Mouse (Mus musculus): Measurements from ENCODE around the gene Zbtb43. TPM values are rescaled to one million over a fixed set of nuclear protein-coding genes. Genes with fewer than 3 reads are reported as not detected.
A peak's percentile ranks its signal among the peaks of the same experiment; 100 is the strongest.

Gene Zbtb43
- polyA plus RNA-seq, 1 experiment from 2014 or later = 17.8 TPM

DNA sequence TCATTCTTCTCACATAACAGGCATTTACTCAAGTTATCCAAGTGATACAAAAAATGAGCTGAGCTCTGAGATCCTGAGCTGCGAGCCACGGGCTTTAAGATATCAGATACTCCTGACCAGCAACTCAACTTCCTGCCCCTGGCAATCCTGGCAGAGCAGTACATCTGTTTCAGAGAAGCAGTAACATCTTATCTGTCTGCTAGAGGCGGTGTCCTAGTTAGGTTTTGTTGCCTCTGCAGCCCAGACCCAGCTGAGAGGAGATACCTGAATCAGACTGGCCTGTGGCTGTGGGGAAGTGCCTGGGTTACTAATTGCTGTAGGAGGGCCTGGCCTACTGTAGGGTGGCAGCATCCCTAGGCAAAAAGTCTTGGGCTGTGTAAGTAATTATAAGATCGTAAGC is 8.7 kb downstream of the Zbtb43 start:
- H3K27ac ChIP-seq (ENCODE audit: low read length) = no peak overlapping the region
- H3K9ac ChIP-seq (ENCODE audit: low read length) = no peak overlapping the region
- WGBS = 82% methylated on average over 4 of the region's 4 CpGs
- ATAC-seq (ENCODE audit: low read depth) = no peak
- H3K4me1 ChIP-seq (replicated peaks; ENCODE audit: control insufficient read depth, insufficient read depth, low read length) = peaks cover 5% of the 10 kb centered on the region; the same call in 1 of the 2 replicates
- no peaks in the 10 kb centered on the region for H3K27me3 ChIP-seq (ENCODE audit: control insufficient read depth, insufficient read depth, low read depth, low read length)
- H3K4me3 ChIP-seq (ENCODE audit: low read length) = no peak overlapping the region
- H3K4me2 ChIP-seq (ENCODE audit: low read depth, low read length) = no peak overlapping the region
- no peaks in the 10 kb centered on the region for H3K9me3 ChIP-seq (ENCODE audit: control insufficient read depth, low read length)
- peaks cover 22% of the 10 kb centered on the region for H3K36me3 ChIP-seq (ENCODE audit: control insufficient read depth, insufficient read depth, low read length)

GRCm38 (mm10) chr2:33456696-33457095 is 11.7 kb downstream of the Zbtb43 start:
- 71% methylated on average over 3 of the region's 3 CpGs for WGBS
- Histone ChIP-seq H3K4me3 (ENCODE audit: low read length) (no peak overlapping the region), H3K4me1 (replicated peaks; ENCODE audit: control insufficient read depth, insufficient read depth, low read length) (peaks cover 5% of the 10 kb centered on the region; the same call in 1 of the 2 replicates), H3K9ac (ENCODE audit: low read length) (no peak overlapping the region), H3K9me3 (ENCODE audit: control insufficient read depth, low read length) (no peaks in the 10 kb centered on the region), H3K4me2 (ENCODE audit: low read depth, low read length) (no peak overlapping the region), H3K27me3 (ENCODE audit: control insufficient read depth, insufficient read depth, low read depth, low read length) (no peaks in the 10 kb centered on the region), H3K36me3 (ENCODE audit: control insufficient read depth, insufficient read depth, low read length) (peaks cover 16% of the 10 kb centered on the region), H3K27ac (ENCODE audit: low read length) (no peak overlapping the region)
- no peak for ATAC-seq (ENCODE audit: low read depth)

DNA sequence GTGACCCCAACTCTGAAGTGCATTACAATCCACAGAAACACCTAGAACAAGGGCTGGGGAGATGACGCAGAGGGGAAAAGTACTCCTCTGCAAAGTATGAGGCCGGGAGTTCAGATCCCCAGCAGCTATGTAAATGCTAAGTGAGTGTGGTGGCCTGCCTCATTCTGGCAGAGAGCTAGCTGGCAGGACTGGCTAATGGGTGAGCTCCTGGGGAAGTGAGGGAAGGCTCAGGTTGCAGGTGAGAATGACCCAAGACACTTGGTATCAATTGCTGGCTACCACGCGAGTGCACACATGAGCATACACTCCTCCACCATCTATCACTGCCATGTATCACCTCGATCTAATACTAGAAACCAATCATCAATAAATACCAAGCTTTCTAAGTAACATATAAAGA is 12.1 kb downstream of the Zbtb43 start:
- Histone ChIP-seq H3K36me3 (ENCODE audit: control insufficient read depth, insufficient read depth, low read length) (peaks cover 14% of the 10 kb centered on the region), H3K9me3 (ENCODE audit: control insufficient read depth, low read length) (no peaks in the 10 kb centered on the region), H3K4me2 (ENCODE audit: low read depth, low read length) (no peak overlapping the region), H3K4me3 (ENCODE audit: low read length) (no peak overlapping the region), H3K9ac (ENCODE audit: low read length) (no peak overlapping the region), H3K4me1 (replicated peaks; ENCODE audit: control insufficient read depth, insufficient read depth, low read length) (peaks cover 6% of the 10 kb centered on the region), H3K27ac (ENCODE audit: low read length) (no peak overlapping the region), H3K27me3 (ENCODE audit: control insufficient read depth, insufficient read depth, low read depth, low read length) (no peaks in the 10 kb centered on the region)
- 87% methylated on average over 5 of the region's 5 CpGs for WGBS
- ATAC-seq (ENCODE audit: low read depth) = no peak

DNA sequence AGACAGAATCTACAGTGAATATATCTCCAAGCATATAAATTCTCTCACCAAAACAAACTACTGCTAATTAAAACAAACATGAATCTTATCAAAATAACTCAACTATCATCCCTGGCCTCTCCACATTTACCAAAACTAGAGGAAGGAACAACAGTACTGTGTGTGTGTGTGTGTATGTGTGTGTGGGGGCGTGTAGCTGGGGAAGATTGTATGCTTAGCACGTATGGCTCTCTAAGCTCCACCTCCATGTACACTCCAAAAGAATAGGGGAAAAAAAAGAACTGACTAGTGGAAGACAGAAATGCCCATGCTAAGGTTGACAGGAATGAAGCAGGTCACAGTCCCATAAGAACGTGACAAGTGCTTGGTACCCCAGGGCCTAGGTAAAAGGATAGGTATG is 13.0 kb downstream of the Zbtb43 start:
- Histone ChIP-seq H3K27ac (ENCODE audit: low read length) (no peak overlapping the region), H3K27me3 (ENCODE audit: control insufficient read depth, insufficient read depth, low read depth, low read length) (no peaks in the 10 kb centered on the region), H3K4me3 (ENCODE audit: low read length) (no peak overlapping the region), H3K4me2 (ENCODE audit: low read depth, low read length) (no peak overlapping the region), H3K9me3 (ENCODE audit: control insufficient read depth, low read length) (no peaks in the 10 kb centered on the region), H3K9ac (ENCODE audit: low read length) (no peak overlapping the region), H3K4me1 (replicated peaks; ENCODE audit: control insufficient read depth, insufficient read depth, low read length) (peaks cover 9% of the 10 kb centered on the region), H3K36me3 (ENCODE audit: control insufficient read depth, insufficient read depth, low read length) (peaks cover 16% of the 10 kb centered on the region)
- ATAC-seq (ENCODE audit: low read depth) = no peak
- whole genome bisulfite sequencing = 60% methylated on average over 3 of the region's 3 CpGs

- H3K27me3 ChIP-seq (ENCODE audit: control insufficient read depth, insufficient read depth, low read depth, low read length) = no peaks in the 10 kb centered on the region
- no peak overlapping the region for H3K4me3 ChIP-seq (ENCODE audit: low read length)
- WGBS = 84% methylated on average over 8 of the region's 8 CpGs
- H3K4me2 ChIP-seq (ENCODE audit: low read depth, low read length) = no peak overlapping the region
- no peak for ATAC-seq (ENCODE audit: low read depth)
- peaks cover 9% of the 10 kb centered on the region for H3K4me1 ChIP-seq (replicated peaks; ENCODE audit: control insufficient read depth, insufficient read depth, low read length)
- peaks cover 12% of the 10 kb centered on the region for H3K36me3 ChIP-seq (ENCODE audit: control insufficient read depth, insufficient read depth, low read length)
- H3K27ac ChIP-seq (ENCODE audit: low read length) = no peak overlapping the region
- H3K9me3 ChIP-seq (ENCODE audit: control insufficient read depth, low read length) = no peaks in the 10 kb centered on the region
- no peak overlapping the region for H3K9ac ChIP-seq (ENCODE audit: low read length)
Observed at GRCm38 (mm10) chr2:33454816-33455215, 13.5 kb downstream of the Zbtb43 start.

- Histone ChIP-seq H3K4me3 (ENCODE audit: low read length) (no peak overlapping the region), H3K4me2 (ENCODE audit: low read depth, low read length) (no peak overlapping the region), H3K27ac (ENCODE audit: low read length) (no peak overlapping the region), H3K36me3 (ENCODE audit: control insufficient read depth, insufficient read depth, low read length) (peaks cover 13% of the 10 kb centered on the region), H3K4me1 (replicated peaks; ENCODE audit: control insufficient read depth, insufficient read depth, low read length) (peaks cover 9% of the 10 kb centered on the region), H3K9me3 (ENCODE audit: control insufficient read depth, low read length) (no peaks in the 10 kb centered on the region), H3K9ac (ENCODE audit: low read length) (no peak overlapping the region), H3K27me3 (ENCODE audit: control insufficient read depth, insufficient read depth, low read depth, low read length) (no peaks in the 10 kb centered on the region)
- ATAC-seq (ENCODE audit: low read depth) = no peak
- WGBS = 89% methylated on average over 3 of the region's 3 CpGs
Observed at GRCm38 (mm10) chr2:33453476-33453875, 14.9 kb downstream of the Zbtb43 start.

- Histone ChIP-seq H3K4me2 (ENCODE audit: low read depth, low read length) (no peak overlapping the region), H3K4me3 (ENCODE audit: low read length) (no peak overlapping the region), H3K36me3 (ENCODE audit: control insufficient read depth, insufficient read depth, low read length) (peaks cover 13% of the 10 kb centered on the region), H3K27ac (ENCODE audit: low read length) (peak overlapping the region; percentile 78), H3K4me1 (replicated peaks; ENCODE audit: control insufficient read depth, insufficient read depth, low read length) (peaks cover 8% of the 10 kb centered on the region), H3K9me3 (ENCODE audit: control insufficient read depth, low read length) (no peaks in the 10 kb centered on the region), H3K9ac (ENCODE audit: low read length) (no peak overlapping the region), H3K27me3 (ENCODE audit: control insufficient read depth, insufficient read depth, low read depth, low read length) (no peaks in the 10 kb centered on the region)
- 81% methylated on average over 5 of the region's 5 CpGs for WGBS
- ATAC-seq (ENCODE audit: low read depth) = no peak; the same call in 1 of the 2 replicates
Observed at GRCm38 (mm10) chr2:33452721-33453120, 15.6 kb downstream of the Zbtb43 start.

- Histone ChIP-seq H3K27ac (ENCODE audit: low read length) (peak overlapping the region; percentile 78), H3K4me3 (ENCODE audit: low read length) (no peak overlapping the region), H3K4me2 (ENCODE audit: low read depth, low read length) (no peak overlapping the region), H3K27me3 (ENCODE audit: control insufficient read depth, insufficient read depth, low read depth, low read length) (no peaks in the 10 kb centered on the region), H3K4me1 (replicated peaks; ENCODE audit: control insufficient read depth, insufficient read depth, low read length) (peaks cover 4% of the 10 kb centered on the region), H3K9me3 (ENCODE audit: control insufficient read depth, low read length) (no peaks in the 10 kb centered on the region), H3K36me3 (ENCODE audit: control insufficient read depth, insufficient read depth, low read length) (peaks cover 13% of the 10 kb centered on the region), H3K9ac (ENCODE audit: low read length) (no peak overlapping the region)
- peak; percentile 94 for ATAC-seq (ENCODE audit: low read depth)
- 33% methylated on average over 4 of the region's 4 CpGs for WGBS
Observed at GRCm38 (mm10) chr2:33452140-33452539, 16.2 kb downstream of the Zbtb43 start.

DNA sequence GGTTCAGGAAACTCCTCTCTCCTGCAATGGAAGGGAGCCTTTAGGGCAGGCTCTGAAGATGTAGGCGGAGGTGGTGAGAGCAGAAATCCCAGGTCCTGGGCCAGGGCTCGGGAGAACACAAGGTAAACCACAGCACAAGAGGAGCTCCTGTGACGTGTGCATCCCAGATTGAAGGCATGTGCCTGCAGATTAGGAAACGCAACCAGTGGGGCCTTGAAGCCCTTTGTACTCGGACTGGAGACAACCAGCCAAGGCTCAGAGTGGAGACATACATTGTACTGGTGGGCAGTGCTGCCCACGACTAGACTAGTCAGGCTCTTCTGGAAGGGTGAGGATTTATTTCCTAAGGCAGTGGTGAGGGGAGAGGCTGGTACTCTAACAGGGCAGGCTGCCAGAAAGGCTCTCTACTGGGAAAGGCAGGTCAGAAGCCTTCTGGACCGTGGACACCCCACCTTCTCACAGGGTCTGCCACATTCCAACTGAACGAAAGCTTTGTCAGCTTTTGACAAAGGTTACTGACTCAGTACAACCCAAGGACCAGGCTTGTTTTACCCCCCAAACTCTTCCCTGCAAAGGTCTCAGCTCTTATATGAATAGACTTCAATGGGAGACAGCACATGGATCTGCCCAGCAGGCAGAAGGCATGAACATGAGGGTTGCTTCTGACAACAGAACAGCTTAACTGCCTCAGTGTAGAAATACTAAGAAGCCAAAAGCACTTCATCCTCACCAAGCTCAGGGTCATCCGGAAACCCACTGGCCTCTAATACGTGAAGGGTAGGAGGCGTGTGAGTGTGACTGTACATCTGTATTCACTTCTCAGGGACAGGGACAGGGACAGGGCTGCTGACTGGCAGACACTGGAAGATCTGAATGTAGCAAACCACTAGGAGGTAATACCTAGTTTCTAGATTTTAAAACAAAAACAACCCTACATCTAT is 17.1 kb downstream of the Zbtb43 start:
- Histone ChIP-seq H3K9me3 (ENCODE audit: control insufficient read depth, low read length) (no peaks in the 10 kb centered on the region), H3K27me3 (ENCODE audit: control insufficient read depth, insufficient read depth, low read depth, low read length) (no peaks in the 10 kb centered on the region), H3K4me1 (replicated peaks; ENCODE audit: control insufficient read depth, insufficient read depth, low read length) (peaks cover 4% of the 10 kb centered on the region), H3K4me3 (ENCODE audit: low read length) (no peak overlapping the region), H3K4me2 (ENCODE audit: low read depth, low read length) (no peak overlapping the region), H3K27ac (ENCODE audit: low read length) (peak overlapping the region; percentile 56), H3K9ac (ENCODE audit: low read length) (no peak overlapping the region), H3K36me3 (ENCODE audit: control insufficient read depth, insufficient read depth, low read length) (peaks cover 13% of the 10 kb centered on the region)
- peak; percentile 82 for ATAC-seq (ENCODE audit: low read depth)
- whole genome bisulfite sequencing = 73% methylated on average over 11 of the region's 11 CpGs
